Mouse (Mus musculus): ENCODE results near the gene Ms4a1.

- TF ChIP-seq CTCF (IDR thresholded peaks at IDR 0.05; ENCODE audit: control insufficient read depth, insufficient read depth, insufficient replicate concordance, low read depth, low read length) (no peak), POLR2A (IDR thresholded peaks at IDR 0.05; ENCODE audit: control insufficient read depth, low read depth, low read length) (no peak)
Observed at GRCm38 (mm10) chr19:11261522-11261921, 4.5 kb downstream of the Ms4a1 start.
